In genomic region chr1:90669237-90669636, GRCm38 (mm10) we compare ENCODE assay signal across 28 mouse cellular contexts.
"Had no signal": no experiment of that assay in that cellular context is flagged by ENCODE, and none has a peak within 500 bp of the region (broad histone marks: within the 10 kb centered on the region; RNA-seq: fewer than 3 reads in every experiment).

No protein-coding gene starts in this region.

- H3K4me1 ChIP-seq: hindbrain, embryonic 13.5 days; hindbrain, embryonic 15.5 days; liver, embryonic 13.5 days had no signal

- H3K9me3 ChIP-seq: heart, embryonic 13.5 days; heart, embryonic 15.5 days; hindbrain, embryonic 13.5 days; hindbrain, embryonic 15.5 days; kidney, embryonic 15.5 days; limb, embryonic 10.5 days; limb, embryonic 12.5 days; liver, embryonic 13.5 days had no signal

- H3K4me2 ChIP-seq: heart, embryonic 11.5 days; heart, embryonic 13.5 days; heart, embryonic 15.5 days; hindbrain, embryonic 13.5 days; hindbrain, embryonic 15.5 days; kidney, embryonic 15.5 days; limb, embryonic 12.5 days; liver, embryonic 11.5 days; liver, embryonic 13.5 days had no signal

- ATAC-seq: hindbrain, postnatal 0 days; intestine, embryonic 16.5 days had no signal

- H3K36me3 ChIP-seq: heart, embryonic 13.5 days; heart, embryonic 15.5 days; hindbrain, embryonic 13.5 days; hindbrain, embryonic 15.5 days; kidney, embryonic 15.5 days; limb, embryonic 10.5 days; limb, embryonic 12.5 days; liver, embryonic 13.5 days had no signal

- H3K27me3 ChIP-seq: heart, embryonic 13.5 days; heart, embryonic 15.5 days; hindbrain, embryonic 15.5 days; kidney, embryonic 15.5 days; limb, embryonic 12.5 days; liver, embryonic 13.5 days had no signal

- H3K9ac ChIP-seq: heart, embryonic 13.5 days; heart, embryonic 15.5 days; hindbrain, embryonic 13.5 days; hindbrain, embryonic 15.5 days; kidney, embryonic 15.5 days; limb, embryonic 12.5 days; liver, embryonic 13.5 days had no signal

- H3K4me3 ChIP-seq: gastrocnemius, adult 2 months; heart, adult 2 months; heart, embryonic 13.5 days; heart, embryonic 15.5 days; hindbrain, embryonic 13.5 days; hindbrain, embryonic 15.5 days; kidney, embryonic 15.5 days; left cerebral cortex, adult 2 months; limb, embryonic 10.5 days; limb, embryonic 12.5 days; liver, embryonic 13.5 days had no signal

- DNase-seq: gastrocnemius, adult 2 months; gastrocnemius, postnatal 10 days; gastrocnemius, postnatal 25 days; heart, postnatal 14 days; heart, postnatal 36 days; kidney, adult 11 months; kidney, adult 2 months; kidney, adult 9 months; kidney, postnatal 14 days; kidney, postnatal 36 days; layer of hippocampus, adult 9-11 months; layer of hippocampus, postnatal 36 days; liver; liver, embryonic 13.5 days had no signal

- H3K27ac ChIP-seq: gastrocnemius, adult 2 months; heart, adult 2 months; heart, embryonic 13.5 days; heart, embryonic 15.5 days; hindbrain, embryonic 13.5 days; hindbrain, embryonic 15.5 days; hindbrain, postnatal 0 days; kidney, embryonic 15.5 days; kidney, postnatal 0 days; left cerebral cortex, adult 2 months; limb, embryonic 10.5 days; limb, embryonic 12.5 days; liver, embryonic 13.5 days had no signal
